Mouse (Mus musculus): ENCODE data around the gene Ccna1. TPM values are rescaled to one million over a fixed set of nuclear protein-coding genes. Genes with fewer than 3 reads are reported as not detected.

Ccna1 gene
- 2.7 and 2.8 TPM in 2 replicates for polyA plus RNA-seq (2012; rRNA removed)

GRCm38 (mm10) chr3:55055038-55055746 lies at the start of gene Ccna1:
Gene Ccna1 (minus strand): TSS chr3:55055501.

Other genes starting within 250 kb of the Ccna1 start
- 49.3 and 64.2 TPM in 2 replicates for gene Rfxap, start 247.7 kb downstream of the Ccna1 start, polyA plus RNA-seq (2012; rRNA removed)
- gene Sertm1, start 139.6 kb downstream of the Ccna1 start, polyA plus RNA-seq (2012; rRNA removed): 1.8 and 2.0 TPM in 2 replicates
- 27.5 and 40.9 TPM in 2 replicates for gene Spg20, start 56.6 kb upstream of the Ccna1 start, polyA plus RNA-seq (2012; rRNA removed)
- 0.04 and 0.21 TPM in 2 replicates for gene Ccdc169, start 81.8 kb upstream of the Ccna1 start, polyA plus RNA-seq (2012; rRNA removed)
- 0.02 and 0.05 TPM in 2 replicates for gene Sohlh2, start 126.5 kb upstream of the Ccna1 start, polyA plus RNA-seq (2012; rRNA removed)
- gene Dclk1, start 186.9 kb upstream of the Ccna1 start, polyA plus RNA-seq (2012; rRNA removed): 34.1 and 39.9 TPM in 2 replicates

All from central nervous system, embryonic 11.5 days (tissue).